Mouse (Mus musculus) urinary bladder, adult 18-20 months (tissue): ENCODE measurements at regions not wholly inside any gene's neighbourhood (a gene's known extent, or its start where the extent isn't known, plus 50 kb on each side); places are given as distances from the start of the nearest gene placed in this dataset.

Source experiments
- DNase-seq, 2 experiments: peaks; one replicate each; pipeline ENCODE4 v3.0.0; 2022; ENCODE audit warnings: low spot score in 2 of 2, mixed read lengths in 2 of 2

GRCm38 (mm10) chr6:25321446-25321845, 365.3 kb upstream of the Tmem229a start:
- no peak for DNase-seq

DNA sequence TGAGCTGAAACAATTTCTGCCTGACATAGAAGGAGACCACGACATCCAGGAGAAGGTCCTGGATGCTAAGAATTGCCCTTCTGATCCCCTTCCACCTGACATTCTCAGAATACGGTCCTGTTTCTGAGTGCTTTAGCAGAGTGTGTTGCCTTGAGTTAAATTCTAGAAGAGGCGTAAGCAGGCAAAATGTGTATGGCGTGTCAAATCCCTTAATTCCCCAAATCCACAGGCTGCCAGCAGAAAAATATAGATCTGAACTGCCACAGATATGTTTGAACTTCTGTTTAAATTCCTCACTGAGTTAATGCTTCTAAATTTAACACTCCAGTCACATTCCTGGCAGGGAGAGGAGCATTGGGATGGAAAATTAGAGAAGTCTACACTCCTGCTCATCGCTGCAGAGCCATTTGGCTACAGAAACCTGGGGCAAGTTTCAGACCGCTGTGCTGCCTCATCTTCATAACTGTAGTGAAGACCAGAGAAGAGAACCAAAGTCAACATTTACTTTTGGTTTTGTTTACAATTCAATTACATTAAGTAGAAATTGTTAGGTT, 364.3 kb upstream of the Tmem229a start:
- no peak for DNase-seq

GRCm38 (mm10) chr6:25307471-25307870, 351.4 kb upstream of the Tmem229a start:
- no peak for DNase-seq

- DNase-seq: no peak
Observed at GRCm38 (mm10) chr6:25304844-25305504, 348.9 kb upstream of the Tmem229a start.

DNA sequence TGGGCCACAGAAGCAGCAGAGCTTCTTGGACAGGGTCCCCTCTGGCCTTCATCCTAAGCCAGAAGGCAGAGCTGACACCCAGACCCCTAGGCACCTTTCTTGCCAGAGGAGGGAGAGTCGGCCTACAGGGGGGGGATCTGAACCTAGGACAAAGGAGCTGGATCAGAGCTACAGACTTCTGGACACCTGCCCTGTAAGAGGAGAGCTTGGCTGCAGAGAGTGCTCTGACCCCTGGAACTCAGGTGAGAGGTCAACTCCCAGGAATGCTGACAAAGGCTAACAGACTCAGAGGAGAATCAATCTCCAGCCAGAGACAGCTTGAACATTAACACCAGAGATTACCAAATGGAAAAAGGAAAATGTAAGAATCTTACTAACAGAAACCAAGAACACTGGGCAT, 335.5 kb upstream of the Tmem229a start:
- no peak for DNase-seq

DNA sequence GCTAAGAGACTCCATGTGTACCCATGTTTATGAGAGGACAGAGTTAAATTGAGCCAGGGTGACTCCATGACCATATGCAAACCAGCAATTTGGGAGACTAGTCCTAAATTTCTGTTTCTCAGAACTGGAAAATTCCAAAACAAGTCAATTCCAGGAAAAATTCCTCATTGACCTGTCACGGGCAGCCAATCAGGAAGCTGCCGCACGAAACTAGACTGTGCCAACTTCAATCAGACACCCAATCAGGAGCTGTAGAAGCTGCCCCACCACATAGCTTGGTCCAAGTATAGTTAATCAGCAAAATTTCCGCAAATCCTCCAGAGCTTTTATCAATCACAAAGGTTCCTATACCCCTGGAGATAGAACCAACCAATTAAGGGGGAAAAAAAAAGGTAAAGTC, 331.5 kb upstream of the Tmem229a start:
- DNase-seq: no peak

- no peak for DNase-seq
Observed at GRCm38 (mm10) chr6:25286313-25286712, 330.2 kb upstream of the Tmem229a start.

DNA sequence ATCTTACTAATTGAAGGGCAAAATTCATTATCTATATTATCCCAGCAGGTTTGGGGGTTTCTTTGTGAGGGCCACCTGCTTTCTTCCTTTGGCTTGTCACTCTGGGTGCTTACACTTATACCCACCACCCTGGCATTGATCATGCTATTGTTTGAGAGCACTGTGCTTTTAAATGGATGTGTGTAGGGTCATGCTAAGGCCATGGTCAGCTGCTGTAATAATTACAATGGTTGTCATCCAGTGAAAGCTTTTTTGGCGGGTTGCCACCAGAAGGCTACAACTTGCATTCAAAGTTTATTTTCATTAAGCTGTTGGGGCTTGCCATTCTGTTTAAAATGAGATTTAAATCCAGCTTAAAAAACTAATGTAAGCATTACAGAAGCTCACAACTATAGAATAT, 322.4 kb upstream of the Tmem229a start:
- DNase-seq: no peak

DNA sequence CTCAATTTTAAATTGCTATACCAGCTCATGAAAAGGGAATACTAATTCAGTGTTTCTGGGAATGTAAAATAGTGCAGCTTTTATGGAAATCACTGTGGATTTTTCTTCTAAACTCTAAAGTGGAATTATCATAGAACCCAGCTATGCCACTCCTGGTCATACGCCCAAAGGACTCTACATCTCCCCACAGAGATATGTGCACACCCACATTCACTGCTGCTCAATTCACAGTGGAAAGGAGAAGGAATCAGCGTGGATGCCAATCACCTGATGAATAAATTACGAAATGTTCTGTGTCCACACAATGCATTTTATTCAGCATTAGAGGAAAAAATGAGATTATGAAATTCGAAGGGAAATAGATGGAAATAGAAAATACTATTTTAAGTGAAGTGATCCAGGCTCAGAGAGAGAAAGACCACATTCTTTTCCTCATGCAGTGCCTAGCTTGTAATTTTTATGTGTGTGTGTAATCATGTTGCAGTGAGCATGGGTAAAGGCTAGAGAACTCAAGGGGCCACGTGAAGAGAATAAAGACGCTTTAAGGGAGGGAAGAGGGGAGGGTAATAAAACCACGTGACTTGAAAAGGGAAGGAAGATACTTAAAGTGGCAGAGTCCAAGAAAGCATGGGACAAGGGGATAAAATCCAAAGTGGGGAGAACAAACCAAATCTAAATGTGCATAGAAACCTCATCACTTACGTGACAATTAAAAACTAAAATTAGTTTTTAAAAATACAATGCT, 321.8 kb upstream of the Tmem229a start:
- DNase-seq: no peak

GRCm38 (mm10) chr6:25276221-25276620, 320.1 kb upstream of the Tmem229a start:
- peak in 1 of 2 experiments; percentile 23 for DNase-seq

DNA sequence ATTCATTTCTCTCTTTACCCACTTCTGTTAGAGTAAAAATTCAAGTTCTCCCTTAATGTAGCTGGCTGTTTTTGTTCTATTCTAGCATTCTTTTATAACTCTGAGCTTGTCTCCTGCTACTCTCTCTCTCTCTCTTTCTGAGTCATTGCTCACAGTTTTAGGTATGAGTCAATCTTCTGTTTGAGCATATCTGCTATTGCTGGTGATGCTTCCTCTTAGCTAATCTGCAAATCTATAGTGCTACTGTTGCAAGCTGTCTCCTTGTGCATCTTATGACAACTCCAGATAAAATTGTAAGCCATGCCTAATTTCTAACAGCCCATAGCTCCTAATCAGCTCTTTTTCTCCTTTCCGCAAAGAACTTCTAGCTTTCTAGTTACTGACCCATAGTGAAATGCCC, 304.5 kb upstream of the Tmem229a start:
- DNase-seq: no peak

- DNase-seq: no peak
Observed at GRCm38 (mm10) chr6:25255762-25256161, 299.7 kb upstream of the Tmem229a start.

DNA sequence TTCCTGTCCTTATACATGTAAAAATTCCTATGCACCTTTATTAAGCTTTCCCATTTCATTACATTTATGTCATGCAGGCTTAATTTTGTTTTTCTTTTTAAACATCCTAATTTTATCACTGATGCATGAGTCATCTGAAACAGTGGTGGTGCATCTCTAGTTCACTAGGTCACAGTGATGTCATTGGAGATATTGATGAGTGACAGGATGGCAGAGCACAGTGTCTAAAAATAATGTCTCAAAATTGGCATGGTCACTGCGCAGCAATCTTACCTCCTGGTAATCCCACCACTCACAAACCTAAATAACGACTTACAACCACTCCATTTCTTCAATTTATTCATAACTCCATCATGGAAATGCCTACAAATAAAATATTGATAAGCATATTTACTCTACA, 280.9 kb upstream of the Tmem229a start:
- no peak for DNase-seq

- DNase-seq: no peak
Observed at GRCm38 (mm10) chr6:25236616-25237015, 280.5 kb upstream of the Tmem229a start.
